Mouse (Mus musculus): ENCODE measurements around the gene Rgs16. TPM values are rescaled to one million over a fixed set of nuclear protein-coding genes. Genes with fewer than 3 reads are reported as not detected.

Gene Rgs16
- total RNA-seq (2021): 1 to 10 TPM; 2.1 to 4.5 TPM
- 0.61 and 0.95 TPM in 2 replicates for polyA plus RNA-seq (2012; rRNA removed)
- long read RNA-seq, partial matches to known transcripts: 0 of 3 reads
- long read RNA-seq, other reads (novel, unspliced or antisense): 0 of 3 reads

DNA sequence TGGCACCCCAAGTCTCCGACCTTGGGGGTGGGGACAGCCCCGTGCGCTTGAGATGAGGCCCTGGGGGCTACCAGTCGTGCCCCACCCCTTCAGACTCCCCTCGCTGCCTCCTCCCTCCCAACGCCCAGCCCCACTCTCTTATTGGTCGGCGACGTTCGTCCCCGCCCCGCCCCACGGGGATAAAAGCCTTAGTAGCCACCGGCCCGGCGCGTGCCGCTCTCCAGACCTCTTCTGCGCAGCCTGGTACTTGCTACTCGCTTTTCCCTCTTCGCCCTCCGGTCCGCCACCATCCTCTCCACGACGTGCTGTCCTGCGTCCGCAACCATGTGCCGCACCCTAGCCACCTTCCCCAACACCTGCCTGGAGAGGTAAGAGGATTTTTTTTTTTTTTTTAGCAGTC is at the start of gene Rgs16:
TSS of gene Rgs16 (plus strand) at position 205 of the 400 bp plus-strand sequence.
- peak; percentile 93 for DNase-seq

DNA sequence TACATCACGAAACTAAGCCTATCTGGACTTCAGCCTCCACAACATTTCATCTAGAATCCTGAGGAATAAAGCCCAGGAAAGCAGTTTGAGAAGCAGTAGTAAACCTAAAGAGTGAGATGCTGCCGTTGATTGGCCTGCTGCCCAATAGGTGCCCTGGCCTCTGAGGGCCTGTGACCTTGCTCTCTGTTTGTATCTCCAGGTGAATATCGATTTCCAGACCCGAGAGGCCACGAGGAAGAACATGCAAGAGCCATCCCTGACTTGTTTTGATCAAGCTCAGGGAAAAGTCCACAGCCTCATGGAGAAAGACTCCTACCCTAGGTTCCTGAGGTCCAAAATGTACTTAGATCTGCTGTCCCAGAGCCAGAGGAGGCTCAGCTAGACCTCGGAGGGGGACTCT is 47.6 kb upstream of the Rgs16 start:
- DNase-seq: no peak

DNA sequence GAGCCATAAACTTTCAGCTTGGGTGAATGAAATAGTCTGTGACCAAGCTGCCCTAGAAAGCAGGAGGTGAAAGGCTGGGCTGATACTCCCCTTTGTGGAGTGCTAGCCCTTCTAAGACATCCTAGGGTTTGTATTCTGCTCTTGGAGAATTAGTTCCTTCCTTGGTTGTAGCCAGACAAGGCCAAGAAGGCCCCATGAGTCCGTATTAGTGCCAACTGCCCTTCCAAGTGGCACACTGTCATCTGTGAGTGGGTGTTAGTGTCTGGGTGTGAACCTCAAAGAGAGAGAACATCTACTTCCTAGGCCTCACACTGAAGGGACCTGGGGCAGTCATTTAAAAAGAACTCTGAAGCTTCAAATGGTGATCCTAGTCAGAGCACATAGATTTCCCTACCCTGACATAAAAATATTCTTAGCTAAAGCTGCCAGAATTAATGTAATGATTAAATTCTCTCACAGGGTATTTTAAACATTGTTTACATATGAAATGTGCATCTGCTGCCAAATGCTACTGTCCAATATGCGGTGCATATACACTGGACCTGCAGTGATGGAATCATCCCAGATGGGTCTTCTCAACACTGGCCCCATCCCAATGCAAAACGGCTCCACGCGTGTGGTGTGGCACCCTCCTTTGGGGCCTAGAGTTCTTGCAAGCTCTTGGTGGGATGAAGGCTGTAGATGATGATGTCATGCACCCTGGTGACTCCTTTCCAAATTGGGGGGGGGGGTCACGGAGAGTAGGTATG is 45.6 kb upstream of the Rgs16 start:
- DNase-seq: no peak

DNA sequence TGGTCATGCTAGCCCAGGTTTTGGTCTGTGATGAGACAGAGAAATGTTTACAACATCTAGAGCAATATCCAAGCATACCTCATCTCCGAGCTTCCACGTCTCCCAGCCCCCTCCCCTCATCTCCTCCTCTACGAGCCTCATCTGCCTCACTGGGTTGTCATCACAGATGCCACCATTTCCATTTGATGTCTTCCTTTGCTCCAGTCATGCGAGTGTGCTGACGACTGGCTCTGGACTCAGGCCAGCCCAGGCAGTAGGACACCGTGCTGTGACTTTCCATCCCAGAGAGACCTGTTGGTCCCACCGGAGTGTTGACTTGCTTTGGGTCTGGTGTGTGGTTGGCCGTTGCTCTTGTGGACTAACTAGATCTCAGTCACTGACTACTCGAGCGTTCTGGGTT is 44.8 kb upstream of the Rgs16 start:
- no peak for DNase-seq

DNA sequence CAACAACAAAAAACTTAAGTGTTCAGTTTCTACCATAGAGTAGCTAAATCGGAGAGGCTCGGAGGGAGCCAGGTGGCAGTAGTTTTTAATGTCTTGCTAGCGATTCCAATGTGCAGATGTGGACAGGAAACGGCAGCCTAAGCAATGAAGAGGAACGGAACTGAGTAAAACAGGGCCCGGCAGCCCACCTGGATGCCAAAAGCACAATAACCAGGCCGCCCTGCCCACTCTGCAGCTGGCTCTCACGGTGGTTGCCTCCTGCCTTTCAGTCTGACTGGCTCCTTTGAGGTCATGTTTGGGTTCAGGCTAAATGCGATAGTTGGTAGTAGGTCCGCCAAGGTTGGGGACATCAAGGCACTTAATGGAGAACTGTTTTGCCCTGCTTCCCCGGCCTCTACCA is 44.1 kb upstream of the Rgs16 start:
- DNase-seq: no peak

DNA sequence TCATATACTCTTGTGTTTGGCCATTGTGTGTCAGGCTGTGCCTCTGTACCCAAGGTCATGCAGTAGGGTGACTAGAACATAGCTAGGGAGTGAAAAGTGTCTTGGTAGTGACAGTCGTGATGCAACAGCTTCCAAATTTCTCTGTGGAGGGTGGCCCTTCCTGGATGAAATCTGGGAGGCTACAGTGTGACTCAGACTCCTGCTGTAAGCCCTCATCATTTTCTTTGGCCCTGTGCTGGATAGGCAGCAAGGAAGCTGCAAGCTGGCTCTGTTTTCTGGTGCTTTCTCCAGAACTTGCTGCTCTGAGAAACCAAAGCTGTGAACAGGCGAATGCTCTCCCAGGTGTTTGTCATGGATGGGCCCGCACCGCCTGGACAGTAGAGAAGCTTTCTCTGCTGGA is 43.6 kb upstream of the Rgs16 start:
- DNase-seq: no peak

DNA sequence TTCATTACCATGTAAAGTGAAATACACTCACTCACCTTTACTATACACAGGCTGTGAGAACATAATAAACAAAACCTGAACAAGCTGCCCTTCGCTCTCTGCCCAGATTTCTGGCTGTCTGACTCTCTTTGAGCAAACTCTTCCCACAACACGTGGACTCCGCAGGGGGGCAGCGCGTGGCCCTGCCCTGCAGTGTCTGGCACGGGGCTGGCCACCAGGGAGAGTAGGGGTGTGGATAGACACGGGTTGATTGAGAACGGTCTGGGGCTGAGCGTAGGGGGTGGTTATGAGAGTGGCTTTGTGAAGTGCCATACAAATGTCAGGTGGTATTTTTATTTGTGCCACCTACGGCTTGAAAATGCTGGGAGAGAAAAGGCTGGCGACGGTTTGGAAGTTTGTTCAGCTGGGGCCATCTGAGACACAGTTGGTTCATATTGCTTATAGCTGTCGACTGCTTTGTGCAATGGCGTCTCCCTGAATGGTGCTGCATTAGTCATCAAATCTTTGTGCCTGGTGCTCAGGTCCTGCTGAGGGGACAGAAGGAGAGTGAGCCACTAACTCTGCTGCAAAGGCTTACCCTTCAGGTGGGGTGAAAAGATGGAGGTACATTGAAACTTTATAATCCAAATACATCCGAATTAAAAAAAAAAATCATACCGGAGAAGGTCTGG is 42.4 kb upstream of the Rgs16 start:
- no peak for DNase-seq

DNA sequence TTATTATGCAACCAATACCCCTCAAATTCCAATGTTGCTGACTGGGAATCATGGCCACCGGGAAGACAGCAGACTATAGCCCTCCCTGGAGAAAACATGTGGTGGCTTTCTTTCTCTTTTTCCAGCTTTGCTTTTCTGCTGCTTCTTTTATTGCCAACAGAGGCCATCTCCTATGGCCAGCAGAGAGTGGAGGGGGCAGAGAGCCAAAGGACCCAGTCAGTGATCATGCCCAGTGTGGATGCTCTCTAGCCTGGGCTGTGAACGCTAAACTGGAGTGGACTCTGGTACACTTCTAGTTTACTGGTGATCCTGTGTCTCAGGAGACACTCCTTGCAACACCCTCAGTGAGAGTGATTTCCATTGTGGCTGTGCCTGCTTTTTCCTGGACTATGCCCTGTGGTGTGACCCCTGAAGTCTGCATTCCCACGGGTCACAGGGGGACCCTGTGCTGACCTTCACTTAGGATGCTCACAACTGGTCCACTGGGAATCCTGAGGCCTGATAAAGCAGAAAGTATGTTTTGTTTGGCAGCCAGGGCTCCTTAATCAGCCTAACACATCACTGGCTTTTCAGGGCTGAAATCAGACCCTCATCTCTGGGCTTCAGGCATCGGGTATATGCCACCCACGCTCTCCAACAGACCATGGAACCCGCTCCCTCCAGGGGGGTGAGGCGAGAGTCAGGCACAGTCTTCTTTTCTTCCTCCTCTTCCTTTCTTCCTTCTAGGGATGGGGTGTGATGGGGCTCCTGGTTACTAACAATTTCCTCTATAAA is 41.7 kb upstream of the Rgs16 start:
- no peak for DNase-seq

DNA sequence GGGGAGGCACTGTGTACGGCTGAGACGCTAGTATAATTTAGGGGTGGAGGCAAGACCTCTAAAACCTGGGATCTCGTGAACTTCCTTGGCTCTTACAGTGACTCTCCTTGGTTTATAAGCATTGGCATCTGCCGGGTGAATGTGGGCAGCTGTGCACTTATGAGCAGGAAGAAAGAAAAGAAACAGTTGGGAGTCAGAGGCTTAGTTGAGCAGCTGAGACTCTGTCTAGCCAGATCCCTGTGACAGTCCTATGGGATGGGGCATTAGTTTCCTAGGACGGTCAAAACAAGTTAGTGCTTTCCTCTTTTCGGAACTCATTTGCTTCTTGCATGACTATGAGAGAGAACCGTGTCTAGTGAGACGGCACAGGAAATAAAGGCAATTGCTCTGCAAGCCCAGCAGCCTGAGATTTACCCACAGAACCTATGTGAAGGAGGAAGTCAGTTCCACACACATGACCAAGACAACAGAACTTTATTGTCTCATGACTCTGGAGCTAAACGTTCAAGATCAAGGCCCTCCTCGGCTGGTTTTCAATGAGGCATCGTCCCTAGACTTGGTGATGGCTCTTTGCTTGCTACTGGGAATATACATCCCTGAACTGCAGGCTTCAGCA is 39.6 kb upstream of the Rgs16 start:
- no peak for DNase-seq

DNA sequence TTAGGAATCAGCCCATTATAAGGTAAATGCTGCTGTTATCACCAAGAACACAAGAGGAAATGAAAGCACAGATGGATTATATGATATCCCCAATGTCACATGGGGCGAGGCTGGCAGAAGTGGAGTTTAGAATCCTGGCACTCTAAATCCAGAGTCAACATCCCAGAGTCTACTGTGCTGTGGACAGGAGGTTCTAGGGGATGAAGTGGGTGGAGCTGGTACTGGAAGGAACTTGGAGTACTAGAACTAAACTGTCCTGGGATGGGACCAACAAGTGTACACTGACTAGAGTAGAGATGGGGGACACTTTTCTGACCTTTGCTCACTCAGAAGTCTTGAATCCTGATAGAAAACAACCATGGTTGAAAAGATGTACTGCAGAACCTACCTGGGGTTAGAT is 38.7 kb upstream of the Rgs16 start:
- no peak for DNase-seq

DNA sequence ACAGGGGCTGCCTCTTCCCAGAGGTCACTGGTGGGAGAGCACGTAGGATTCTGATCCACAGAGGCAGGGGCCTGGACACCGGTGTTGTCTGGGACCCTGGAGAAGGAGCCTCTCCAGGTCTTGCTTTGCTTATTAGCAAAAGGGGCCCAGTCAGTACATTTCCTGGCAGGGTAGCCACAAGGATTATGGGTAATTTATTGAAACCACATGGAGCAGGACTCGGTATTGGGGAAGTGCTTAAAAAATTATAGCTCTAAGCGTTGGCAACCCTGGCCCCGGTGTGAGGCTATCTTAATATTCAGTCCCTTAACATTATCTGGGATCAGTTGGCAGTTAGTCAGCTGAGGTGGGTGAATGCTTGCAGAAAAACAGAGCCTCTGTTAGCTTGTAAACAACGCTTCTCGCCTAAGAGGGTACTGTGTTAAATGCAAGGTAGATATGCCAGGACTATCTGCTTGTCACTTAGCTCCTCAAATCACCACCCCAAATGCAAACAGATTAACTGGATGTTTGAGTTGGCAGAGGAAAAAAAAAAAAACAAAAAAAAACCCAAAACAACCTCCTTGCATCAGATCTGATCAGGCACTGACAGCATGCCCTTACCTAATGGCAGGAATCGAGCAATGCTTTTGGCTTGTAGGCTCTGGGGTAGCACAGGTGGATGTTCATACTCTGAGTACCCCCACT is 37.8 kb upstream of the Rgs16 start:
- no peak for DNase-seq

DNA sequence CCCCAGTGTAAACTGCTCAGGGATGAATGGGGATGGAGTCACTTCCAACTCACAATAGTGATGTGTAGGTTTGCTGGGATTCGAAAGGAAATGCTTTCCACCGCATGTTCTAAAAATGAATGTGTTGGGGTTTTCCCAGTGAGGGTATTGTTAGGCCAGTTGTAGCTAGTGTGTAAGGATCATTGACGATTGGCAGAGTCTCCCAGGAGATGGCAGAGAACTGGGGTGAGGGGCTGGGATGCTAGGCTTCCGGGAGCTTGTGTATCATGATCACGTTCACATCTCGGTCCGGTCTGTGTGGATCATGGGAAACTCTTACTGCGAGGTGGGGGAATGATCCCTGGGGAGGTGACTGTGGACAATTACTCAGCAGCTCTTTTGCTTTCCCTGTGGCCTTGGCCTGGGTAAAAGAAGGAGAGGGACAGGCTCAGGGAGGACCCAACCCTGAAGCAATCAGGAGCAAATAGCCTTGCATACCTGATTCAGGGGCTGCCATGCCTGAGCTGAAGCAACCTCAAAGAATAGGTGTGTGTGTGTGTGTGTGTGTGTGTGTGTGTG is 37.2 kb upstream of the Rgs16 start:
- peak; percentile 70 for DNase-seq

DNA sequence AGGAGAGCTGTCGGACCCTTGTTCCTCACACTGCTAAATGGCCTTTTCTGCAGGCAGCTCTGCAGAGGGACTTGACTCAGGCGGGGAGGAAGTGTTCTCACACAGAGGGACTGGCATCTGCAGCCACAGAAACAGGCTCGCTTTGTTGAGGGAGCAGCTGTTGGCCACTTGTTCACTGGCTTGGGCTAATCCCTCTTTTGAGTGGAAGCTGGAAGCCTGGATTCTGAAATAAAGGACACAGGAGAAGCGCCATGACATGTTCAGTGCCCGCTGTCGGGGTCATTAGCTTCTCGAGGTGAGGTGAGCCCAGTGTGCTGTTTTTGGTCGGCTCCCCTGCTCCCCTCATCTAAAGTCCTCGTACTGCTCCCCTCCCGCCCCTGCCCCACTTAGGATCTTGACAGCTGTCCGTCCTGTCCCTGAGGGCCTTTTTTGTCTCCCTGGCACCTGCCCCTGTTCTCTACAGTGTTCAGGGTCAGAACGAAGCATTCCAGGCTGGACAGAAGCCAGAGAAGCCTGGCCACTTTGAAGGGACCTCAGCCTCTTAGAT is 36.6 kb upstream of the Rgs16 start:
- peak; percentile 56 for DNase-seq

DNA sequence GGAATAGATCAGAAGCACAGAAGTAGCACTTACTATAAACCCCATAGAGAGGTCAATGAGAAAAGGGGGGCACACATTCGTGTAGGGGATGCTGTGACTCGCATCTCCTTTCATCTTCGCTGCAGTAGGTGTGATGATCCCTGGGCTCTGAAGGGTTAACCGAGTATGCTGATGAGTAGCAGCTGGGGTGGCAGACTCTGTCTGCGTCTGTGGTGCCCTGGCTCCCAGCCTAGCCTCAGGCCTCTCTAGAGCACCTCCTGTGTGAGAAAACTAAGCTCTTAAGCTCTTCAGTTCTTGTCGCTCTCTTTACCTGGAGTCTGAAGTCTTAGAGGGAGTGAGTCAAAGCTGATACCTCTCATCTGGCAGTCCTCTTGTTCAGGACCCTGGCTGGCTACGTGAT is 36.0 kb upstream of the Rgs16 start:
- no peak for DNase-seq

DNA sequence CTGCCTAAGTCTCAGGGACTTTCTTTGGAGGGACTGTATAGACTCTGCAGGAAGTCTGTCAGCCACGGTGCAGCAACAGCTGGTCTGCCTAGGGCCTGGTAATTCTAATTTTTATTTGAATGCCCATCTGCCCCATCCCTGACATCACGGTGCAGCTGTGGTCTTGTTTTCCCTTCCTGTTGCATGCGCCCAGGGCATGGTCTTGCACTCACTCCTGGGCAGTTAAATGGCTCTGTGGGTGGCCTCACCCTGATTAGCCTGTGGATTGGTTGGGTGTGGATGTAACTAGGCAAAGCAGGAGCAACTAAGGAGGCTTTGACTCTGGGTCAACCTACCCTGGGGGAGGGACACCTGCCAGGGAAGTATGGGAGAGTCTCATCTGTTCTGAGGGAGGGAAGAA is 35.2 kb upstream of the Rgs16 start:
- DNase-seq: no peak

DNA sequence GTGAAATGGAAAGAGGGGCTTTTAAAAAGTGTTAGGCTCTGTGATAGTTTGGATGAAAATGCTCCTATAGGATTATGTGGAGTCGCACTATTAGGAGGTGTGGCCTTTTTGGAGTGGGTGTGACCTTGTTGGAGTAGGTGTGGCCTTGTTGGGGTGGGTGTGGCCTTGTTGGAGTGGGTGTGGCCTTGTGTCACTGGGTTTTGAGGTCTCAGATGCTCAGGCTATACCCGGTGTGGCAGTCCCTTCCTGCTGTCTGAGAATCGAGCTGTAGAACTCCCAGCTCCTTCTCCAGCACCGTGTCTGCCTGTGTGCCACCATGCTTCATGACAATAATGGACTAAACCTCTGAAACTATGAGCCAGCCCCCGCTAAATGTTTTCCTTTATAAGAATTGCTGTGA is 31.5 kb upstream of the Rgs16 start:
- no peak for DNase-seq

DNA sequence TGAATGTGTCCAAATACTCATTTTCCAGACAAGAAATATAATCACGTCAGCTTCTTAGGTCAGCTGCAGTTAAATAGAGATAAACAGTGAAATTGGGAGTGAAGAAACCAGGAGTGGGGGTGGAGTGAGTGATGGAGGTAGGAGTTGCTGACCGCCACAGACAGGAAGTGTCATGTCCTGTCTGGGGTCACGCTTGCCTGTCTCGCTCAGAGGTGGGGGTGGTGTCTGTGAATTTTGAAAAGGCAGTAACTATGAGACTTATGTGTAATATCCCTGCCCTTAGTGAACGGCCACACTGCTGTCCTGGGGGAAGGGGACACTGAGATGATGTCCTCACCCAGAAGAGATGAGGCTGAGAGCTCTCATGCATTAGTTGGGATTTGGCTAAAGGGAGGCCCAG is 30.7 kb upstream of the Rgs16 start:
- DNase-seq: no peak

DNA sequence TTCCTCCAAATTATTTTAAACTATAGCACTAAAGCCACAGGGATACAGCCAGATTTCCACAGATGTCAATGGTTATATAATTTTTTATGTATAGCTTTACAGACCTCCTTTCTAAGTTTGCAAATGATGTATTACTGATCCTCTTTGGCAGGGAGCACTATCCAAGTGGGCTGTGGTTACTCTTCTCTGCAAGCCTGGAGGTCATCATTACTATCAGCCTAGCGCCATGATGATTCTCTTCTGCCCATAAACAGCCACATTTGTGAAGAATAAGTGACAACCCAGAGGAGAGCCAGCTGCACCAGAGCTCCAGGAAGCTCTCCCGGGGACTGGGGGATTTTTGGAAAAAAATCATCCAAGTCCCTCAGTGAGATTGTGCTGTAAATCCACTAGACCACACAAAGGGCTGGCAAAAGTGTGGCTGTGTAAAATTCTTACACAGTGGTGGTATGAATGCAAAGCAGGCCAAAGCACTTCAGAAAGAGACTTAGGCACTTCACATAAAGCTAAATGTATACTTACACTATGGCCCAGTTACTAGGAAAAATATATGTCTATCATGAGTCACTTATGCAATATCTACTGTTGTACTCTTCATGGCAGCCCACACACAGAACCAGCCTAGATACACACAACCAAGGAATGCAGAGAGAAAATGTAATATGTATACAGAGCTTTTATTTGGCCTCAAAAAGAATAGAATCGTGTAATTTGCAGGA is 28.4 kb upstream of the Rgs16 start:
- no peak for DNase-seq

DNA sequence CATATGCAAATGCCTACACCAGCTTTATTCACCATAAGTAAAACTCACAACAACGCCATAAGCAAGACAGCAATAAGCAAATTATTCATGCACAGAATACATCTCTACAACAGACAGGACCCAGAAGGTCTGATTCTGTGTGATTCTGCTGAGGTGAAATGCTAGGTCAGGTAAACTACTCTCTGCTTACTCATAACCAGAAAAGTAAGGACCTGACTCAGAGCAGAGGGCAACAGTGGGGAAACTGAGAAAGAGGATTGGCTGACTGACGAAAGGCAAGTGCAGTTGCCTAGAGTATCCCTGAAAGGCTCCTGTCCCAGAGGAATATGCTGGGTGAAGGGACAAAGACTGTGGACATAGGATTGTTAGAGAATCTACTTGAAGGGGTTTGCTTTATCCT is 27.5 kb upstream of the Rgs16 start:
- DNase-seq: no peak

DNA sequence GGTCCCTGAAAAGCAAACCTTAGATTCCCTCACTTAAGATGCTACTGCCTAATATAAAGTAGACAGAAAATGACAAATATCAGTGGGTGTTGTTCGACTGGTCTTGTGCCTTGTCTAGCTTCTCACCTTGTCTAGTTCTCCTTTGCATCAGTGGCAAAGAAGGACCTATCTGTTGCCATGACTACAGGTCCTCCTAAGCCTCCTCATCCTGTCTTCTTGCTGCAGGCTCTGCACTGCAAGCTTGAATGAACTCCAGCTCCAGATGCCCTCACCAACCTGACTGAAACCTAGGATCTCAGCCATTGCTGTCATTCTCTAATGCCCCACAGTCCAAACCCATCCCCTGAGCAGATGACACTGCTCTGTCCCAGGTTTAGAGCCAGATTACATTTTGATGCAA is 22.2 kb upstream of the Rgs16 start:
- DNase-seq: no peak

DNA sequence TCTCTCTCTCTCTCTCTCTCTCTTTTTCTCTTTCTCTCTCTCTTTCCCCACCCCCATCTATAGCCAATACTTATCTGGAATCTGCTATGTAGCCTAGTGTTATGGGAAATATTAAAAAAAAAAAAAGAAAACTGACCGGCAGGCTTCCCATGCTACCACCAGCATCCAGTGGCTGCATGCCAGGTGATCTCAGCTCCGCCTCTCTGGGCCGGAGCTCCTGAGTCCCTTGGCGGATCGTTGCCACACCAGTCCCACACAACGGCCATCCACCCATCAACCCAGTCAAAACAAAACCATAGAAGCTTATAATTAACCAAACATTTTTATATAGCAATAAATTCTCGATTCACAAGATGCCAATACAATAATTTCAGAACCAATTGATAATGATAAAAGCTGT is 19.2 kb upstream of the Rgs16 start:
- peak; percentile 39 for DNase-seq
